13 mouse cellular contexts compared by ENCODE assay signal in the genomic region with DNA sequence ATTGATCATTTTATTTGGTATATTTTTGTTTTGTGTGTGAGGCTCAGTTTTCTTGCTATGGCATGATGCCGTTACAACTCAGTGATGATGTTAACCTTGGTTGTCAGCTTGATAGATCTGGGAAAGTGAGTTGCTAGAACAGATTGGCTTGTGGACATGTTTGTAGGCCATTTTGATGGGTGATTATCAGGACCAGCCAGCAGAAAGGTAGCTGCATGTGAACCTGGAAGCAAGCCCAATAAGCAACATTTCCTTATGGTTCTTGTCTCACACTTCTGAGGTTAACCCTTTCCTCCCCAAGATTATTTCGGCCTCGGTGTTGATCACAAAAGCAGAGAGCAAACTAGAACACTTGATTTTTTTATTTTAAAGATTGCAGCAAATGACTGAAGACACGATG.
"Had no signal": no experiment of that assay in that cellular context is flagged by ENCODE, and none has a peak within 500 bp of the region (broad histone marks: within the 10 kb centered on the region; RNA-seq: fewer than 3 reads in every experiment).

No protein-coding gene starts in this region.

- H3K9ac ChIP-seq: liver, embryonic 13.5 days had no signal

- H3K4me2 ChIP-seq: liver, embryonic 13.5 days; midbrain, embryonic 11.5 days had no signal

- H3K36me3 ChIP-seq: liver, embryonic 13.5 days had no signal

- H3K4me1 ChIP-seq: liver, embryonic 13.5 days had no signal

- H3K27ac ChIP-seq: kidney, postnatal 0 days; left cerebral cortex, adult 2 months; liver, embryonic 13.5 days had no signal

- DNase-seq: kidney, postnatal 25 days; layer of hippocampus, postnatal 36 days; liver, embryonic 13.5 days; lung, adult 2 months; lung, postnatal 14 days; lung, postnatal 4 days; midbrain, embryonic 14.5 days; thymus, adult 18-20 months; thymus, postnatal 36 days had no signal

- H3K9me3 ChIP-seq: liver, embryonic 13.5 days had no signal

- H3K4me3 ChIP-seq: left cerebral cortex, adult 2 months; liver, embryonic 13.5 days; myocyte had no signal

- H3K27me3 ChIP-seq: liver, embryonic 13.5 days had no signal
